Mouse (Mus musculus): ENCODE data around the gene Slc5a2. TPM values are rescaled to one million over a fixed set of nuclear protein-coding genes. Genes with fewer than 3 reads are reported as not detected.

Slc5a2 gene
- polyA plus RNA-seq (2012; rRNA removed; ENCODE audit: low replicate concordance) = 0.06 and 0.08 TPM in 2 replicates

GRCm38 (mm10) chr7:128265411-128265810 lies at the start of gene Slc5a2:
TSS of gene Slc5a2 (plus strand) at chr7:128265657.

GRCm38 (mm10) chr7:128236856-128237592 lies 28.4 kb upstream of the Slc5a2 start, which contains the start of gene Armc5:
TSS of gene Armc5 (plus strand) at chr7:128237342.

GRCm38 (mm10) chr7:128237927-128238778 lies 27.3 kb upstream of the Slc5a2 start, which contains the start of gene 9130023H24Rik:
TSS of gene 9130023H24Rik (minus strand) at chr7:128238031.

GRCm38 (mm10) chr7:128246496-128247391 lies 18.7 kb upstream of the Slc5a2 start, which contains the start of gene Tgfb1i1:
TSS of gene Tgfb1i1 (plus strand) at chr7:128246812.

GRCm38 (mm10) chr7:128297617-128298480 lies 32.4 kb downstream of the Slc5a2 start, which contains the start of gene BC017158:
TSS of gene BC017158 (minus strand) at chr7:128298170.

Other genes with a start within 250 kb of the Slc5a2 start
- gene Itgam, start 203.0 kb upstream of the Slc5a2 start, polyA plus RNA-seq (2012; rRNA removed; ENCODE audit: low replicate concordance) = 22.6 and 22.9 TPM in 2 replicates
- 0.04 and 0.09 TPM in 2 replicates for gene Gm49368, start 203.0 kb upstream of the Slc5a2 start, polyA plus RNA-seq (2012; rRNA removed; ENCODE audit: low replicate concordance)
- 4.9 and 10.0 TPM in 2 replicates for gene Itgax, start 136.1 kb upstream of the Slc5a2 start, polyA plus RNA-seq (2012; rRNA removed; ENCODE audit: low replicate concordance)
- gene Itgad, start 111.3 kb upstream of the Slc5a2 start, polyA plus RNA-seq (2012; rRNA removed; ENCODE audit: low replicate concordance) = 0.46 and 0.57 TPM in 2 replicates
- 0.67 and 1.5 TPM in 2 replicates for gene Cox6a2, start 59.3 kb upstream of the Slc5a2 start, polyA plus RNA-seq (2012; rRNA removed; ENCODE audit: low replicate concordance)
- 22.2 and 38.8 TPM in 2 replicates for gene Armc5, start 28.3 kb upstream of the Slc5a2 start, polyA plus RNA-seq (2012; rRNA removed; ENCODE audit: low replicate concordance)
- 3.4 and 4.6 TPM in 2 replicates for gene 9130023H24Rik, start 27.6 kb upstream of the Slc5a2 start, polyA plus RNA-seq (2012; rRNA removed; ENCODE audit: low replicate concordance)
- gene Tgfb1i1, start 18.8 kb upstream of the Slc5a2 start, polyA plus RNA-seq (2012; rRNA removed; ENCODE audit: low replicate concordance) = 56.0 and 218 TPM in 2 replicates
- gene BC017158, start 32.5 kb downstream of the Slc5a2 start, polyA plus RNA-seq (2012; rRNA removed; ENCODE audit: low replicate concordance) = 40.7 and 94.6 TPM in 2 replicates
- 10.6 and 13.6 TPM in 2 replicates for gene Rgs10, start 153.1 kb downstream of the Slc5a2 start, polyA plus RNA-seq (2012; rRNA removed; ENCODE audit: low replicate concordance)
- 32.7 and 41.5 TPM in 2 replicates for gene Tial1, start 196.1 kb downstream of the Slc5a2 start, polyA plus RNA-seq (2012; rRNA removed; ENCODE audit: low replicate concordance)

All from subcutaneous adipose tissue, adult 2 months (tissue).